Mouse (Mus musculus) lung, embryonic 16.5 days (tissue): ENCODE results near the gene Cdh4. TPM values are rescaled to one million over a fixed set of nuclear protein-coding genes. Genes with fewer than 3 reads are reported as not detected.

Source experiments
- ATAC-seq: fragments of 200-750 bp; cut with Nextera tagmentation; 2 replicates; pipeline ENCODE4 v1.8.0; 2017; ENCODE audit warnings: low read depth, mild to moderate bottlenecking, moderate library complexity
- H3K27ac ChIP-seq: fragments of 300-500 bp; sonication (generic); 2 replicates; pipeline ENCODE4 v1.5.1; 2014; ENCODE audit warnings: mild to moderate bottlenecking, control low read depth, low read length
- H3K27me3 ChIP-seq: fragments of 300-500 bp; sonication (generic); 2 replicates; pipeline ENCODE4 v1.6.1; 2014; ENCODE audit warnings: low read depth, low read length, mixed read lengths; ENCODE audit not compliant: control insufficient read depth, insufficient read depth
- H3K36me3 ChIP-seq: fragments of 300-500 bp; sonication (generic); 2 replicates; pipeline ENCODE4 v1.6.1; 2014; ENCODE audit warnings: low read length; ENCODE audit not compliant: control insufficient read depth, insufficient read depth
- H3K4me1 ChIP-seq: fragments of 300-500 bp; sonication (generic); replicated peaks from 2 replicates; pipeline ENCODE4 v1.6.1; 2014; ENCODE audit warnings: low read length, mixed read lengths; ENCODE audit not compliant: control insufficient read depth, insufficient read depth
- H3K4me2 ChIP-seq: fragments of 300-500 bp; sonication (generic); 2 replicates; pipeline ENCODE4 v1.6.1; 2014; ENCODE audit warnings: low read depth, low read length, control low read depth
- H3K4me3 ChIP-seq: fragments of 300-500 bp; sonication (generic); 2 replicates; pipeline ENCODE4 v1.5.1; 2014; ENCODE audit warnings: mild to moderate bottlenecking, low read length, control low read depth
- H3K9ac ChIP-seq: fragments of 300-500 bp; sonication (generic); 2 replicates; pipeline ENCODE4 v1.6.1; 2014; ENCODE audit warnings: low read length, control low read depth
- H3K9me3 ChIP-seq: fragments of 300-500 bp; sonication (generic); 2 replicates; pipeline ENCODE4 v1.6.1; 2016; ENCODE audit warnings: low read length; ENCODE audit not compliant: control insufficient read depth
- WGBS: fragments of 180-500 bp; shearing (Covaris S2); extraction: QIAGEN DNeasy Blood & Tissue Kit; methylation state at CpG from one replicate; pipeline ENCODE4 v1.1.7; 2014; 5-methylcytosine and 5-hydroxymethylcytosine counted together
- polyA plus RNA-seq: library from polyadenylated mRNA; unstranded; fragments of >200 nt; fragmentation: Nextera tagmentation; extraction: Ambion mirVana; gene quantifications from 2 replicates; pipeline ENCODE4 v1.2.1, GENCODE M21; 2015

Cdh4 gene
- polyA plus RNA-seq, 1 experiment from 2014 or later, result 7.0 TPM

GRCm38 (mm10) chr2:179862676-179863075, 420.4 kb downstream of the Cdh4 start:
- Histone ChIP-seq H3K4me2 (no peak overlapping the region), H3K4me1 (no peaks in the 10 kb centered on the region), H3K27ac (no peak overlapping the region), H3K27me3 (no peaks in the 10 kb centered on the region), H3K36me3 (no peaks in the 10 kb centered on the region), H3K4me3 (no peak overlapping the region), H3K9ac (no peak overlapping the region), H3K9me3 (no peaks in the 10 kb centered on the region)
- WGBS, result 60% methylated on average over 3 of the region's 3 CpGs
- ATAC-seq, result no peak

- Histone ChIP-seq H3K9me3 (no peaks in the 10 kb centered on the region), H3K4me1 (no peaks in the 10 kb centered on the region), H3K36me3 (no peaks in the 10 kb centered on the region), H3K27me3 (no peaks in the 10 kb centered on the region), H3K9ac (no peak overlapping the region), H3K27ac (no peak overlapping the region), H3K4me2 (no peak overlapping the region), H3K4me3 (no peak overlapping the region)
- WGBS, result 59% methylated on average over 3 of the region's 3 CpGs
- no peak for ATAC-seq
Observed at GRCm38 (mm10) chr2:179863266-179863665, 421.0 kb downstream of the Cdh4 start.

GRCm38 (mm10) chr2:179865097-179865496, 422.9 kb downstream of the Cdh4 start:
- Histone ChIP-seq H3K27me3 (no peaks in the 10 kb centered on the region), H3K9ac (no peak overlapping the region), H3K4me3 (no peak overlapping the region), H3K4me2 (no peak overlapping the region), H3K36me3 (no peaks in the 10 kb centered on the region), H3K27ac (no peak overlapping the region), H3K9me3 (no peaks in the 10 kb centered on the region), H3K4me1 (no peaks in the 10 kb centered on the region)
- ATAC-seq, result no peak
- WGBS, result 62% methylated on average over 5 of the region's 5 CpGs

- H3K4me1 ChIP-seq, result no peaks in the 10 kb centered on the region
- no peaks in the 10 kb centered on the region for H3K36me3 ChIP-seq
- ATAC-seq, result peak; percentile 42; the same call in 1 of the 2 replicates
- no peak overlapping the region for H3K4me2 ChIP-seq
- no peak overlapping the region for H3K9ac ChIP-seq
- H3K9me3 ChIP-seq, result no peaks in the 10 kb centered on the region
- 52% methylated on average over 3 of the region's 3 CpGs for WGBS
- no peak overlapping the region for H3K4me3 ChIP-seq
- H3K27ac ChIP-seq, result no peak overlapping the region
- no peaks in the 10 kb centered on the region for H3K27me3 ChIP-seq
Observed at GRCm38 (mm10) chr2:179867669-179868068, 425.4 kb downstream of the Cdh4 start.

GRCm38 (mm10) chr2:179869871-179870270, 427.6 kb downstream of the Cdh4 start:
- no peak for ATAC-seq
- Histone ChIP-seq H3K4me2 (no peak overlapping the region), H3K9ac (no peak overlapping the region), H3K27me3 (no peaks in the 10 kb centered on the region), H3K36me3 (no peaks in the 10 kb centered on the region), H3K4me3 (no peak overlapping the region), H3K27ac (no peak overlapping the region), H3K9me3 (no peaks in the 10 kb centered on the region), H3K4me1 (no peaks in the 10 kb centered on the region)
- WGBS, result 22% methylated on average over 2 of the region's 2 CpGs

- no peak overlapping the region for H3K4me2 ChIP-seq
- ATAC-seq, result peak; percentile 27; the same call in 1 of the 2 replicates
- H3K4me3 ChIP-seq, result no peak overlapping the region
- WGBS, result 58% methylated on average over 5 of the region's 5 CpGs
- no peaks in the 10 kb centered on the region for H3K9me3 ChIP-seq
- no peaks in the 10 kb centered on the region for H3K36me3 ChIP-seq
- no peaks in the 10 kb centered on the region for H3K4me1 ChIP-seq
- H3K9ac ChIP-seq, result no peak overlapping the region
- H3K27ac ChIP-seq, result no peak overlapping the region
- no peaks in the 10 kb centered on the region for H3K27me3 ChIP-seq
Observed at GRCm38 (mm10) chr2:179872724-179873123, 430.5 kb downstream of the Cdh4 start.

GRCm38 (mm10) chr2:179873315-179873714, 431.1 kb downstream of the Cdh4 start:
- Histone ChIP-seq H3K27me3 (no peaks in the 10 kb centered on the region), H3K9ac (no peak overlapping the region), H3K27ac (no peak overlapping the region), H3K36me3 (no peaks in the 10 kb centered on the region), H3K4me1 (no peaks in the 10 kb centered on the region), H3K4me2 (no peak overlapping the region), H3K4me3 (no peak overlapping the region), H3K9me3 (no peaks in the 10 kb centered on the region)
- 33% methylated on average over 5 of the region's 5 CpGs for WGBS
- peak; percentile 43; the same call in 1 of the 2 replicates for ATAC-seq

- Histone ChIP-seq H3K9ac (no peak overlapping the region), H3K4me3 (no peak overlapping the region), H3K4me2 (no peak overlapping the region), H3K27ac (no peak overlapping the region), H3K27me3 (no peaks in the 10 kb centered on the region), H3K36me3 (no peaks in the 10 kb centered on the region), H3K9me3 (no peaks in the 10 kb centered on the region), H3K4me1 (no peaks in the 10 kb centered on the region)
- 0% methylated on average over 3 of the region's 3 CpGs for WGBS
- no peak for ATAC-seq
Observed at GRCm38 (mm10) chr2:179875147-179875546, 432.9 kb downstream of the Cdh4 start.

- 53% methylated on average over 9 of the region's 9 CpGs for whole genome bisulfite sequencing
- Histone ChIP-seq H3K4me1 (no peaks in the 10 kb centered on the region), H3K9ac (no peak overlapping the region), H3K4me3 (no peak overlapping the region), H3K4me2 (no peak overlapping the region), H3K27ac (no peak overlapping the region), H3K36me3 (no peaks in the 10 kb centered on the region), H3K27me3 (no peaks in the 10 kb centered on the region), H3K9me3 (no peaks in the 10 kb centered on the region)
- no peak for ATAC-seq
Observed at GRCm38 (mm10) chr2:179877551-179878215, 435.5 kb downstream of the Cdh4 start.

GRCm38 (mm10) chr2:179884561-179884960, 442.3 kb downstream of the Cdh4 start:
- no peak overlapping the region for H3K27ac ChIP-seq
- H3K4me1 ChIP-seq, result no peaks in the 10 kb centered on the region
- H3K36me3 ChIP-seq, result no peaks in the 10 kb centered on the region
- H3K9me3 ChIP-seq, result no peaks in the 10 kb centered on the region
- no peak overlapping the region for H3K4me2 ChIP-seq
- H3K27me3 ChIP-seq, result no peaks in the 10 kb centered on the region
- no peak overlapping the region for H3K9ac ChIP-seq
- 29% methylated on average over 7 of the region's 7 CpGs for WGBS
- ATAC-seq, result no peak
- H3K4me3 ChIP-seq, result no peak overlapping the region
